Mouse (Mus musculus): ENCODE data around the gene Gm28035. TPM values are rescaled to one million over a fixed set of nuclear protein-coding genes. Genes with fewer than 3 reads are reported as not detected.

The Gm28035 gene
- total RNA-seq, 2 experiments from 2014 or later, result 8.7 to 10.9 TPM

GRCm38 (mm10) chr2:30309351-30309750 is 69.0 kb downstream of the Gm28035 start:
- no peak for DNase-seq (ENCODE audit: low spot score in 2 of 2)
- TF ChIP-seq CTCF (conservative IDR thresholded peaks at IDR 0.05), result no peak
- no peak overlapping the region for H3K4me3 ChIP-seq
- no peak overlapping the region for H3K27ac ChIP-seq

DNA sequence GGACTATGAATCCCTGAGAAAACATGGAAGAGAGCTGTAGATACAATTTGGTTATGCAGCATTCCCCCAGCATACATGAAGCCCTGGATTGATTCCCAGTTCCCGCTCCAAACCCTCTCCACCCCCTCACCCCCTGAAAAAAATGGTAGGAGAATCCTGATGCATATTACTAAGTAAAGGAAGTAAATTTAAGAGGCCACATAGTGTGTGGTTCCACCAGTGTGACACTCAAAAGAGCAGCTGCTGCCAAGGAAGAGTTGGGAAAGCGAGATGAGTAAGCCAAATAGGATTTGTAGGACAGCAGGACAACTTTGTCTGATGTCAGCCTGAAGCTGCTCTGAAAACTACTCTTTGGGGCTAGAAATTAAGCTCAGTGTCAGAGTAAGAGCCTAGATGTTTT is 71.1 kb downstream of the Gm28035 start:
- Histone ChIP-seq H3K4me3 (no peak overlapping the region), H3K27ac (no peak overlapping the region)
- DNase-seq (ENCODE audit: low spot score in 2 of 2), result no peak
- TF ChIP-seq CTCF (conservative IDR thresholded peaks at IDR 0.05), result no peak

DNA sequence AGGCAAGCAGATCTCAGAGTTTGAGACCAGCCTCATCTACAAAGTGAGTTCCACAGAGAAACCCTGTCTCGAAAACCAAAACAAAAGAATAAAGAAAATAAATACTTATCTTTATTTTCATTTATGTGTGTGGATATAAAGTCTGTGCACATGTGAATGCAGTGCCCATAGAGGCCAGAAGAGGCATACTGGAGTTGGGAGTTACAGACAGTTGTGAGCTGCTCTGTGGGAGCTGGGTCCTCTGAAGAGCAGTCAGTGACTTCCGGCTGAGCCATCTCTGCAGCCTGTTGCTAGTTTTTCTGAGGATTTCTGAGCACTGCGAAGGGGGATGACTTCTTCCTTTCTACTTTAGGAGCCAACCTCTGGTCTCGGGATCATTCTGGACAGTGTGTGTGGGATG is 75.8 kb downstream of the Gm28035 start:
- TF ChIP-seq CTCF (conservative IDR thresholded peaks at IDR 0.05), result peak; percentile 45
- Histone ChIP-seq H3K27ac (no peak overlapping the region), H3K4me3 (no peak overlapping the region)
- DNase-seq (ENCODE audit: low spot score in 2 of 2), result no peak

DNA sequence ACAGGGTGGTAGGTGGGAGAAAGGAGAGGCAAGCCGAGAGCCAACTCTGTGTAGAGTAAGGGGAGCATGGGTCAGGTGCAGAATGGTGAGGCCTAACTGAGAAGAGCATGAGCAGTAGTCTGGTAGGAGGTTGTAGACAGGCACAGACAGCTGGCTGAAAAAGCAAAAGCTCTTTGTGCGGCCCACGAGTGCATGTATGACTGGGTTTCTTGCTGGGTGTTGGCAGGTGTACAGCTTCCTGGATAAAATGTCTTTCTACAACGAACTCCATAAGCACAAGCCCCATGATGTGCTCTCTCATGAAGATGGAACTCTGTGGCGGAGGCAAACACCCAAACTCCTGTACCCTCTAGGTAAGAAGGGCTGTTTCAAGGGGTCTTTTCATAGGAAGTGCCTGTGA is 76.6 kb downstream of the Gm28035 start:
- peak in 1 of 2 experiments; percentile 47 for DNase-seq (ENCODE audit: low spot score in 2 of 2)
- Histone ChIP-seq H3K27ac (peak overlapping the region; percentile 43; the same call in 1 of the 2 replicates), H3K4me3 (no peak overlapping the region)
- no peak for TF ChIP-seq CTCF (conservative IDR thresholded peaks at IDR 0.05)

GRCm38 (mm10) chr2:30319260-30319659 is 78.9 kb downstream of the Gm28035 start:
- no peak for TF ChIP-seq CTCF (conservative IDR thresholded peaks at IDR 0.05)
- no peak for DNase-seq (ENCODE audit: low spot score in 2 of 2)
- Histone ChIP-seq H3K27ac (no peak overlapping the region), H3K4me3 (no peak overlapping the region)

DNA sequence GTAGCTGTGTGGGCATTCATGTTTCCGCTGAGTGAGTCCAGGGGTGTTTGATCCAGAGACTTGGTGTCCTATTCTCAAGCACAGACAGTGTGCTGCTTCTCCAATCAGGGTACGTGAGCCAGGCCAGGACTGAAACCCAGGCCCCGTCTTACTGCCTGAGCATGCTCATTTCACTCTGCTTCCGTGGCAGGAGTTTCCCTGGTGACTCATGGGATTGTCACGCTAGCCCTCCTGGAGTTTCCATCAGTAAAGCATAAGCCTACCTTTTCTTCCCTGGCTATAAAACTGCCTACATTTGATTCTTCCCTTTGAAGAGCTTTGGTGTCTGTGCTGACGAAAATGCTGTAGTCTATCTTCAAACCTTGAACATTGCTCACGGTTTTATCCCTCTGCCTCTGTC is 82.7 kb downstream of the Gm28035 start:
- no peak for TF ChIP-seq CTCF (conservative IDR thresholded peaks at IDR 0.05)
- Histone ChIP-seq H3K27ac (no peak overlapping the region), H3K4me3 (no peak overlapping the region)
- DNase-seq (ENCODE audit: low spot score in 2 of 2), result no peak

DNA sequence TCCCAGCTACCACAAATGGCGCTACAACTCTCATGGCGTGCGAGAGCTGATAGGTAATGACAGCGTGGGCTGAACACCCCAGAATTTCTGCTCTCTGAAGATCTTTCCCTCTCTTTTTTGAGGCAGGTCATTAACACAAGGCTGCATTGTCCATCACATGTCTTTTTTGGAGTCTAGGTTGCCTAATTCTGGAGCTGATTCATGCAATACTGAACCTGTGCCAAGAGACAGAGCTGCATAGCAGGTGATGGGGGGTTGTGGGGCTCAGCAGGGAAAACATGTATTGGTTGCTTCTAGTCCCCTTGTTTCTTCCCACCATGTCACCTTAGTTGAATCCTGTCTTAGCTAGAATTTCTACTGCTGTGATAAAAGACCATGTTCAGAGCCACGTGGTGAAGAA is 84.9 kb downstream of the Gm28035 start:
- Histone ChIP-seq H3K4me3 (no peak overlapping the region), H3K27ac (no peak overlapping the region)
- no peak for DNase-seq (ENCODE audit: low spot score in 2 of 2)
- no peak for TF ChIP-seq CTCF (conservative IDR thresholded peaks at IDR 0.05)

GRCm38 (mm10) chr2:30327276-30327675 is 86.9 kb downstream of the Gm28035 start:
- DNase-seq (ENCODE audit: low spot score in 2 of 2), result no peak
- Histone ChIP-seq H3K27ac (no peak overlapping the region), H3K4me3 (no peak overlapping the region)
- TF ChIP-seq CTCF (conservative IDR thresholded peaks at IDR 0.05), result no peak

DNA sequence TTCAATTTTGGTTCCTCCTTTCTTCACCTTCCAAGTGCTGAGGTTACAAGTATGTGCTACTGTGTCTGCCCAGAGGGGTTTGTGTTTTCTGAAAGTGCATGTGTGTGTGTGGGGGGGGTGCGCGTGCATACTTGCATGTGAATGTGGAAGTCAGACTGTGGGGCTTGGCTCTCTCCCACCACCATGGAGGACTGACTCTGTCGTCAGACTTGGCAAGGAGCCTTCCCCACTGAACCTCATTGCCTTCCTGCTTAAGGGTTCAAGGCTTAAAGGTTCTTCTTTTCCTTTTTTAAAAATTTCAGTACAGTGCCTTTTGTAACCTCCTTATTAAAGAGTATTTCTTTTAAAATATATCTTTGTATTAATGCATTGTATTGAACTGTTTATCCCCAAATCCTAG is 88.4 kb downstream of the Gm28035 start:
- DNase-seq (ENCODE audit: low spot score in 2 of 2), result no peak
- TF ChIP-seq CTCF (conservative IDR thresholded peaks at IDR 0.05), result no peak
- H3K4me3 ChIP-seq, result no peak overlapping the region
- H3K27ac ChIP-seq, result no peak overlapping the region

Other genes starting within 250 kb of the Gm28035 start
- 10 to 100 TPM; 37.3 to 37.4 TPM for gene Wdr34, start 191.7 kb upstream of the Gm28035 start, total RNA-seq (2021)
- 100 to 1,000 TPM; 171 to 197 TPM for gene Set, start 183.2 kb upstream of the Gm28035 start, total RNA-seq (2021)
- gene Pkn3, start 162.9 kb upstream of the Gm28035 start, total RNA-seq (2021), result 1 to 10 TPM; 1.7 to 2.1 TPM
- gene Zdhhc12, start 146.9 kb upstream of the Gm28035 start, total RNA-seq (2021), result 1 to 10 TPM; 7.6 to 9.1 TPM
- 100 to 1,000 TPM; 197 to 199 TPM for gene Zer1, start 116.0 kb upstream of the Gm28035 start, total RNA-seq (2021)
- 10 to 100 TPM; 54.7 to 55.7 TPM for gene Tbc1d13, start 106.8 kb upstream of the Gm28035 start, total RNA-seq (2021)
- 10 to 100 TPM; 17.6 to 24.1 TPM for gene Endog, start 69.1 kb upstream of the Gm28035 start, total RNA-seq (2021)
- gene Spout1, start 62.1 kb upstream of the Gm28035 start, total RNA-seq (2021), result 10 to 100 TPM; 35.4 to 40.0 TPM
- gene Kyat1, start 34.7 kb upstream of the Gm28035 start, total RNA-seq (2021), result 10 to 100 TPM; 15.7 to 17.0 TPM
- gene Lrrc8a, start 2.9 kb upstream of the Gm28035 start, total RNA-seq (2021), result 10 to 100 TPM; 56.8 to 59.3 TPM
- 10 to 100 TPM; 21.5 to 22.2 TPM for gene Phyhd1, start 25.6 kb downstream of the Gm28035 start, total RNA-seq (2021)
- gene Gm28038, start 40.5 kb downstream of the Gm28035 start, total RNA-seq (2021), result not detected
- 10 to 100 TPM; 22.1 to 22.2 TPM for gene Dolk, start 45.8 kb downstream of the Gm28035 start, total RNA-seq (2021)
- 10 to 100 TPM; 19.0 to 25.9 TPM for gene Nup188, start 45.8 kb downstream of the Gm28035 start, total RNA-seq (2021)
- gene Sh3glb2, start 118.8 kb downstream of the Gm28035 start, total RNA-seq (2021), result 100 to 1,000 TPM; 287 to 288 TPM
- 100 to 1,000 TPM; 112 to 120 TPM for gene Miga2, start 123.7 kb downstream of the Gm28035 start, total RNA-seq (2021)
- 10 to 100 TPM; 22.8 to 24.0 TPM for gene Dolpp1, start 151.7 kb downstream of the Gm28035 start, total RNA-seq (2021)
- gene Crat, start 175.2 kb downstream of the Gm28035 start, total RNA-seq (2021), result 10 to 100 TPM; 50.9 to 51.6 TPM
- gene Ptpa, start 175.5 kb downstream of the Gm28035 start, total RNA-seq (2021), result 100 to 1,000 TPM; 152 to 168 TPM
- gene Ier5l, start 233.7 kb downstream of the Gm28035 start, total RNA-seq (2021), result 10 to 100 TPM; 12.2 to 13.1 TPM